Mouse (Mus musculus): ENCODE data around the gene Nkain1.

DNA sequence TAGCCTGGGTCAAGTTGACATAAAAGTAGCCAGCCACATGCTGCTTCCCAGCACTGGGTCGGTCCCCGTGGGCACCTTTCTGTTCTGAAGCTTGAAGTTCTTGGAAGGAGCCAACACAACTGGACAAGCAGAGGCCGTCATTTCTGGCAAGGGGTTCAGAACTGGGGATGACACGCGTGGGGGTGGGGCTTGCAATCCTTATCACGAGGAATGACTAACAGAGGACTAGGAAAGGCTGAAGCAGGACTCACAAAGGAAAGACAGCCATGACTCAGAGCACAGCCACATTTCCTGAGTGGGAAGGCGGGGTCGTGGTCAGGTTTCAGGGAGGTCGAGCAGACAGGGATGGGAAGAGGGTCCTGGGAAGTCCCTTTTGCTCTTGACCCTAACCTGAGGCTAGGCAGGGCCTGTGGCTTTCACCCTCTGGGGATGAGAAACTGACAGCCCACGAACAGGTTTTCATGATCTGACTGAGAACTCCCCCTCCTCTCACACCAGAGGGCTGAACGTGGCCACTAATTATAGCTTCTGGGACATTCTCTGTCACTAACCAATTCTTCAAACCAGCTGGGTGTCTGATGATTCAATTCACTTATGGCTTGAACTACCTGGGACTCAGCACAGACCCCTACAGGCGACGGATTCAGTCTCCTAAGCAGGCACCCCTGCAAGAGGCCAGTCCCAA lies 2.4 kb upstream of the Nkain1 start:
- TF ChIP-seq CTCF (IDR thresholded peaks at IDR 0.05; ENCODE audit: extremely low read depth, insufficient read depth, low read length): no peak
- no peak for TF ChIP-seq POLR2A (IDR thresholded peaks at IDR 0.05; ENCODE audit: extremely low read depth, insufficient read depth, low read length)
